9 mouse cellular contexts compared by ENCODE assay signal in the genomic region with DNA sequence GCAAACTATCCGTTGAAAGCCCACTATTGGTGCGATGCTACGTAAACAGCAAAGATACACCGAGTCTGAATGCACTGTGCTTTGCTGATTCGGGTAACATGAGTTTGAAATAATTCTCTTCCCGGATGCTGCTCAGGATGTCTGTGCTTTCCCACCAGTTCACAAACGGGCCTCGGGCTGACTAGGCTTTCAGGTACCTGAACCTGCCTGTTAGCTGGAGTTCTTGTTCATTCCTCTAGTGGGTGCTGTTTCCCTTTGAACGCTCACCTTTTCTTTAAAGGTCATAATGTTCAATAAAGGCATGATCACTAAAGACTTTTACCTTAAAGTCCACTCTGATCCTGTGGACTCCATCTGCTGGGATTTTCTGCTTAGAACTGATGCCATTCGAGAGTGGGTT. TPM values are rescaled to one million over a fixed set of nuclear protein-coding genes. Genes with fewer than 3 reads are reported as not detected.
DNase-seq lines count a peak whose midpoint lies in the region; ATAC-seq and TF ChIP-seq lines count a peak whose summit lies in the region.
"Had no signal": no experiment of that assay in that cellular context is flagged by ENCODE, and none has a peak within 500 bp of the region (broad histone marks: within the 10 kb centered on the region; RNA-seq: fewer than 3 reads in every experiment).

No protein-coding gene starts in this region.

- no peak for ATAC-seq in lung, postnatal 0 days
- ATAC-seq in midbrain, embryonic 11.5 days (ENCODE audit: low FRiP score), result no peak
- no peak for ATAC-seq in intestine, embryonic 16.5 days

- no peak overlapping the region for H3K4me3 ChIP-seq in heart, adult 2 months
- no peak overlapping the region for H3K4me3 ChIP-seq in CH12.LX (replicated peaks in 1 of 3; ENCODE audit: low read depth in 2 of 3, low read length in 2 of 3, poor library complexity in 1 of 3)
- no peak overlapping the region for H3K4me3 ChIP-seq in lung, postnatal 0 days (ENCODE audit: low read depth, low read length)
- H3K4me3 ChIP-seq in midbrain, embryonic 11.5 days (ENCODE audit: low read depth, low read length), result no peak overlapping the region
- H3K4me3 ChIP-seq in intestine, embryonic 16.5 days (ENCODE audit: low read length), result no peak overlapping the region
- H3K4me3 ChIP-seq: limb, embryonic 12.5 days had no signal

- H3K4me1 ChIP-seq in heart, adult 2 months (ENCODE audit: control insufficient read depth, insufficient read depth, low read length), result no peaks in the 10 kb centered on the region
- H3K4me1 ChIP-seq in CH12.LX (ENCODE audit: control insufficient read depth in 1 of 2, insufficient read depth in 2 of 2), result no peaks in the 10 kb centered on the region
- no peaks in the 10 kb centered on the region for H3K4me1 ChIP-seq in lung, postnatal 0 days (ENCODE audit: insufficient read depth, low read depth, low read length)
- H3K4me1 ChIP-seq in midbrain, embryonic 11.5 days (ENCODE audit: control insufficient read depth, insufficient read depth, low read length), result no peaks in the 10 kb centered on the region
- H3K4me1 ChIP-seq in intestine, embryonic 16.5 days (ENCODE audit: control insufficient read depth, insufficient read depth, low read length), result no peaks in the 10 kb centered on the region
- H3K4me1 ChIP-seq: limb, embryonic 12.5 days had no signal

- TF ChIP-seq EP300 in heart, adult 2 months (IDR thresholded peaks at IDR 0.05; ENCODE audit: insufficient read depth, low read depth, low read length), result no peak
- TF ChIP-seq EP300 in CH12.LX (IDR thresholded peaks at IDR 0.05; ENCODE audit: low read length), result no peak
- no peak for TF ChIP-seq EP300 in lung, postnatal 0 days (IDR thresholded peaks at IDR 0.05)

- H3K4me2 ChIP-seq in CH12.LX (ENCODE audit: insufficient read depth, low read depth, poor library complexity, severe bottlenecking), result no peak overlapping the region
- H3K4me2 ChIP-seq in lung, postnatal 0 days (replicated peaks; ENCODE audit: low read depth, low read length), result no peak overlapping the region
- H3K4me2 ChIP-seq in midbrain, embryonic 11.5 days, result no peak overlapping the region
- no peak overlapping the region for H3K4me2 ChIP-seq in intestine, embryonic 16.5 days (ENCODE audit: low read depth, low read length)
- H3K4me2 ChIP-seq: limb, embryonic 12.5 days had no signal

- no peak overlapping the region for H3K27ac ChIP-seq in heart, adult 2 months
- H3K27ac ChIP-seq in CH12.LX (ENCODE audit: insufficient read depth, low read depth), result no peak overlapping the region
- no peak overlapping the region for H3K27ac ChIP-seq in lung, postnatal 0 days (ENCODE audit: low read length)
- no peak overlapping the region for H3K27ac ChIP-seq in midbrain, embryonic 11.5 days (ENCODE audit: low read depth, low read length)
- H3K27ac ChIP-seq in intestine, embryonic 16.5 days (ENCODE audit: low read length), result no peak overlapping the region
- H3K27ac ChIP-seq: limb, embryonic 12.5 days had no signal

- no peak for TF ChIP-seq POLR2A in heart, adult 2 months (IDR thresholded peaks at IDR 0.05; ENCODE audit: insufficient read depth, low read depth, low read length)
- TF ChIP-seq POLR2A in CH12.LX (IDR thresholded peaks at IDR 0.05; ENCODE audit: low read depth, low read length), result no peak

- no peak overlapping the region for H3K9ac ChIP-seq in heart, adult 2 months (ENCODE audit: low read depth, low read length)
- H3K9ac ChIP-seq in CH12.LX (ENCODE audit: insufficient read depth, low read depth), result no peak overlapping the region
- no peak overlapping the region for H3K9ac ChIP-seq in lung, postnatal 0 days (replicated peaks; ENCODE audit: low read depth)
- no peak overlapping the region for H3K9ac ChIP-seq in midbrain, embryonic 11.5 days (ENCODE audit: low read length)
- H3K9ac ChIP-seq in intestine, embryonic 16.5 days (ENCODE audit: low read depth, low read length), result no peak overlapping the region
- H3K9ac ChIP-seq: limb, embryonic 12.5 days had no signal

- 78% methylated on average over 10 of the region's 10 CpGs for WGBS in heart, adult 2 months
- 84% methylated on average over 10 of the region's 10 CpGs for WGBS in lung, postnatal 0 days
- 90% methylated on average over 10 of the region's 10 CpGs for WGBS in midbrain, embryonic 11.5 days
- 86% methylated on average over 10 of the region's 10 CpGs for WGBS in intestine, embryonic 16.5 days

- no peaks in the 10 kb centered on the region for H3K79me2 ChIP-seq in heart, adult 2 months (replicated peaks; ENCODE audit: control insufficient read depth, insufficient read depth, low read length)
- no peaks in the 10 kb centered on the region for H3K79me2 ChIP-seq in CH12.LX (replicated peaks; ENCODE audit: control insufficient read depth, extremely low read depth, insufficient read depth, poor library complexity, severe bottlenecking)

- intact Hi-C loops in heart, adult 2 months (cut with DNase I), result loop anchor here (2.0 kb wide), 1 partner anchor 126 kb away; no protein-coding TSS in a partner anchor
- intact Hi-C loops in heart, postnatal 25 days (cut with DNase I), result loop anchor here (1.0 to 2.0 kb wide), 2 partner anchors 41 to 124 kb away; a partner anchor contains a TSS

- H3K36me3 ChIP-seq in heart, adult 2 months (ENCODE audit: control insufficient read depth, insufficient read depth, low read length), result no peaks in the 10 kb centered on the region; the same call in 1 of the 2 replicates
- peaks cover 73 to 91% of the 10 kb centered on the region in 2 experiments for H3K36me3 ChIP-seq in CH12.LX (replicated peaks in 1 of 2; ENCODE audit: control insufficient read depth in 1 of 2, insufficient read depth in 1 of 2, low read length in 1 of 2)
- H3K36me3 ChIP-seq in lung, postnatal 0 days (ENCODE audit: insufficient read depth, low read length), result peaks cover 54% of the 10 kb centered on the region
- H3K36me3 ChIP-seq in midbrain, embryonic 11.5 days (ENCODE audit: control insufficient read depth, insufficient read depth, low read length), result peaks cover 34% of the 10 kb centered on the region
- peaks cover 20% of the 10 kb centered on the region for H3K36me3 ChIP-seq in intestine, embryonic 16.5 days (ENCODE audit: control insufficient read depth, insufficient read depth, low read length)

- no peak for DNase-seq in heart, adult 2 months
- DNase-seq in heart, postnatal 25 days (ENCODE audit: low spot score), result no peak
- peak; percentile 58 for DNase-seq in CH12.LX (ENCODE audit: extremely low read depth)
- DNase-seq in c-Kit-positive CD71-negative TER-119-negative erythroid progenitor cells, embryonic 14.5 days (ENCODE audit: low read depth), result peak; percentile 10
- peak; percentile 21 for DNase-seq in lung, postnatal 0 days (ENCODE audit: low spot score)
- DNase-seq in layer of hippocampus, adult 8-10 months (ENCODE audit: low spot score in 2 of 2), result no peak
- no peak for DNase-seq in midbrain, embryonic 11.5 days (ENCODE audit: low spot score, missing footprints)

- H3K27me3 ChIP-seq in heart, adult 2 months (ENCODE audit: control insufficient read depth, insufficient read depth, low read length), result no peaks in the 10 kb centered on the region
- H3K27me3 ChIP-seq in CH12.LX (replicated peaks), result no peaks in the 10 kb centered on the region
- no peaks in the 10 kb centered on the region for H3K27me3 ChIP-seq in lung, postnatal 0 days (replicated peaks; ENCODE audit: insufficient read depth, low read length)
- no peaks in the 10 kb centered on the region for H3K27me3 ChIP-seq in midbrain, embryonic 11.5 days (ENCODE audit: control insufficient read depth, insufficient read depth, low read length)
- H3K27me3 ChIP-seq in intestine, embryonic 16.5 days (replicated peaks; ENCODE audit: control insufficient read depth, insufficient read depth, low read length), result no peaks in the 10 kb centered on the region
- H3K27me3 ChIP-seq: limb, embryonic 12.5 days had no signal

- peak; percentile 91 for TF ChIP-seq RAD21 in CH12.LX (IDR thresholded peaks at IDR 0.05; ENCODE audit: low read depth, low read length)

- in situ Hi-C loops in CH12.LX (cut with MboI; ENCODE audit: low pct_ligation_motif_present, low pct_unique_long_range_greater_than_20kb, low sequenced_read_pairs), result no loop called here

- no peaks in the 10 kb centered on the region for H3K9me3 ChIP-seq in CH12.LX (replicated peaks; ENCODE audit: low read length)
- no peaks in the 10 kb centered on the region for H3K9me3 ChIP-seq in lung, postnatal 0 days (ENCODE audit: low read length)
- no peaks in the 10 kb centered on the region for H3K9me3 ChIP-seq in midbrain, embryonic 11.5 days (ENCODE audit: control insufficient read depth, low read length)
- H3K9me3 ChIP-seq in intestine, embryonic 16.5 days (ENCODE audit: control insufficient read depth, low read length), result no peaks in the 10 kb centered on the region
- H3K9me3 ChIP-seq: limb, embryonic 12.5 days had no signal

- TF ChIP-seq CTCF in heart, adult 2 months (IDR thresholded peaks at IDR 0.05), result peak; percentile 86
- TF ChIP-seq CTCF in CH12.LX (conservative IDR thresholded peaks at IDR 0.05 in 1 of 2, IDR thresholded peaks at IDR 0.05 in 1 of 2; ENCODE audit: low read depth in 2 of 2, low read length in 2 of 2), result peak; percentile 89 to 90
- TF ChIP-seq CTCF in lung, postnatal 0 days (IDR thresholded peaks at IDR 0.05), result peak; percentile 66

- dilution Hi-C loops in CH12.LX (cut with MboI; ENCODE audit: extremely low pct_ligation_motif_present, extremely low pct_unique_long_range_greater_than_20kb, low sequenced_read_pairs), result no loop called here

RNA-seq across cellular contexts. Expression of a gene that starts 38.4 kb away (rescaled TPM):
- total RNA-seq in heart, adult 2 months (2021), result under 1 TPM; 0.96 to 0.97 TPM
- 0.53 and 1.3 TPM in 2 replicates for polyA plus RNA-seq in heart, adult 2 months (2012; rRNA removed)
- total RNA-seq in heart, postnatal 25 days (2021), result under 1 TPM; 0.34 to 0.61 TPM
- total RNA-seq in CH12.LX (2012; rRNA removed) (0.68 TPM in 1 of 2 replicates, not detected in the other), CH12.LX (2014; rRNA removed) (not detected in 2 replicates)
- 0.37 and 0.51 TPM in 2 replicates for polyA plus RNA-seq in CH12.LX (2012; ENCODE audit: insufficient read length, low read depth)
- 12.9 and 15.1 TPM in 2 replicates for polyA plus RNA-seq in lung, postnatal 0 days (2015; fragmentation: Nextera tagmentation; extraction: Ambion mirVana)
- 1 to 10 TPM in 2 of 4 experiments, under 1 TPM in 1, not detected in 1; 0.74 to 1.4 (median 1.1) TPM for total RNA-seq in layer of hippocampus, adult 8-10 months (2022)
- polyA plus RNA-seq in midbrain, embryonic 11.5 days (2014; fragmentation: Nextera tagmentation; extraction: Ambion mirVana), result not detected in 2 replicates
- polyA plus RNA-seq in intestine, embryonic 16.5 days (2015; fragmentation: Nextera tagmentation; extraction: Ambion mirVana), result 3.5 and 5.8 TPM in 2 replicates
- polyA plus RNA-seq: limb, embryonic 12.5 days had no signal

RNA-seq across cellular contexts. Expression of a gene that starts 39.9 kb away (rescaled TPM):
- total RNA-seq in heart, adult 2 months (2021), result 10 to 100 TPM; 25.7 to 25.9 TPM
- polyA plus RNA-seq in heart, adult 2 months (2012; rRNA removed), result 11.8 and 12.9 TPM in 2 replicates
- total RNA-seq in heart, postnatal 25 days (2021), result 10 to 100 TPM; 23.2 to 28.1 TPM
- total RNA-seq in CH12.LX (2012; rRNA removed) (7.2 and 7.3 TPM in 2 replicates), CH12.LX (2014; rRNA removed) (2.2 and 2.5 TPM in 2 replicates)
- 13.4 and 21.3 TPM in 2 replicates for polyA plus RNA-seq in CH12.LX (2012; ENCODE audit: insufficient read length, low read depth)
- 6.9 and 8.1 TPM in 2 replicates for polyA plus RNA-seq in lung, postnatal 0 days (2015; fragmentation: Nextera tagmentation; extraction: Ambion mirVana)
- total RNA-seq in layer of hippocampus, adult 8-10 months (2022), result 100 to 1,000 TPM in 1 of 4 experiments, 10 to 100 TPM in 3; 63.4 to 103 (median 80.1) TPM
- polyA plus RNA-seq in midbrain, embryonic 11.5 days (2014; fragmentation: Nextera tagmentation; extraction: Ambion mirVana), result 14.0 and 19.4 TPM in 2 replicates
- 5.3 and 7.7 TPM in 2 replicates for polyA plus RNA-seq in intestine, embryonic 16.5 days (2015; fragmentation: Nextera tagmentation; extraction: Ambion mirVana)

RNA-seq across cellular contexts. Expression of a gene that starts 42.1 kb away (rescaled TPM):
- total RNA-seq in heart, adult 2 months (2021), result 10 to 100 TPM; 10.6 to 10.9 TPM
- polyA plus RNA-seq in heart, adult 2 months (2012; rRNA removed), result 22.5 and 27.2 TPM in 2 replicates
- 10 to 100 TPM; 13.4 to 15.1 TPM for total RNA-seq in heart, postnatal 25 days (2021)
- total RNA-seq in CH12.LX (2012; rRNA removed) (0.25 TPM in 2 replicates), CH12.LX (2014; rRNA removed) (0.16 and 0.28 TPM in 2 replicates)
- 0.44 and 1.5 TPM in 2 replicates for polyA plus RNA-seq in CH12.LX (2012; ENCODE audit: insufficient read length, low read depth)
- polyA plus RNA-seq in lung, postnatal 0 days (2015; fragmentation: Nextera tagmentation; extraction: Ambion mirVana), result 0.91 and 1.0 TPM in 2 replicates
- total RNA-seq in layer of hippocampus, adult 8-10 months (2022), result 10 to 100 TPM; 43.8 to 55.1 (median 49.5) TPM
- 2.1 and 2.7 TPM in 2 replicates for polyA plus RNA-seq in midbrain, embryonic 11.5 days (2014; fragmentation: Nextera tagmentation; extraction: Ambion mirVana)
- polyA plus RNA-seq in intestine, embryonic 16.5 days (2015; fragmentation: Nextera tagmentation; extraction: Ambion mirVana), result 5.9 and 7.0 TPM in 2 replicates

Comparison
In these comparisons a context has a peak if more than half of its experiments do, and no peak if none do; other contexts are left out.
1. DNase-seq: peak in CH12.LX (single experiment), c-Kit-positive CD71-negative TER-119-negative erythroid progenitor cells, embryonic 14.5 days (single experiment) and lung, postnatal 0 days (single experiment); none in heart, adult 2 months (0 of 2), heart, postnatal 25 days (single experiment), layer of hippocampus, adult 8-10 months (0 of 2) and midbrain, embryonic 11.5 days (single experiment).
2. Peak in every context shown above with its lines, with median percentiles within 50 percentile points of each other: CTCF ChIP-seq.